Comparison of ENCODE assay signal across 29 mouse cellular contexts in the genomic region with DNA sequence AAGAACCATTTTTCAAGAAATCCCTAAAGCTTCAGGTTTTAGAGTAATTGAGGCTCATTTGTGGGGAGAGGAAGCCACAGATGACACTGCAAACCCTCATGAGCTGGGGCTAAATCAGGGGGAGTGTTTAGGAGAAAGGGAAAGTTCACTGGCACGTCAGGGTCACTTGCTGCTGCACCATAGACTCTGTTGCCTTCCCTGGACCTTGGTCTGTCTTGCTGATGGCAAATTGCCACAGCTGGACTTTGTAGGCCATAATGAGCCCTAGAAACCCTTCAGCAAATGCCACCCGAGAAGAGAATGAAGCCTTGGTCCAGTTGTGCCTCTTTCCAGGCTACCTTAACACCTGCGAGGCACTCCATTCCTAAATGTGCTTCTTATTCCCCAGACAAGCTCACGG.
DNase-seq lines count a peak whose midpoint lies in the region; ATAC-seq and TF ChIP-seq lines count a peak whose summit lies in the region.
"Had no signal": no experiment of that assay in that cellular context is flagged by ENCODE, and none has a peak within 500 bp of the region (broad histone marks: within the 10 kb centered on the region; RNA-seq: fewer than 3 reads in every experiment).

No protein-coding gene starts in this region.

- H3K79me2 ChIP-seq in liver, adult 2 months (ENCODE audit: control insufficient read depth, insufficient read depth, low read length) = no peaks in the 10 kb centered on the region

- peaks cover 2% of the 10 kb centered on the region; the same call in 1 of the 2 replicates for H3K4me1 ChIP-seq in kidney, adult 2 months (ENCODE audit: control insufficient read depth, insufficient read depth, low read length)
- 0 out of 2 replicates have a peak, but pooled peaks cover 5% of the 10 kb centered on the region for H3K4me1 ChIP-seq in kidney, embryonic 14.5 days (ENCODE audit: control insufficient read depth, insufficient read depth, low read length)
- peaks cover 6% of the 10 kb centered on the region; the same call in 1 of the 2 replicates for H3K4me1 ChIP-seq in liver, adult 2 months (ENCODE audit: control insufficient read depth, insufficient read depth, low read length)
- no peaks in the 10 kb centered on the region for H3K4me1 ChIP-seq in liver, embryonic 12.5 days
- H3K4me1 ChIP-seq: embryonic facial prominence, embryonic 15.5 days; midbrain, embryonic 10.5 days had no signal

- no peaks in the 10 kb centered on the region for H3K36me3 ChIP-seq in kidney, adult 2 months (ENCODE audit: control insufficient read depth, insufficient read depth, low read length)
- no peaks in the 10 kb centered on the region for H3K36me3 ChIP-seq in kidney, embryonic 14.5 days (ENCODE audit: control insufficient read depth, insufficient read depth, low read length)
- no peaks in the 10 kb centered on the region for H3K36me3 ChIP-seq in liver, adult 2 months (ENCODE audit: control insufficient read depth, insufficient read depth, low read length)
- no peaks in the 10 kb centered on the region for H3K36me3 ChIP-seq in liver, embryonic 12.5 days
- H3K36me3 ChIP-seq: embryonic facial prominence, embryonic 10.5 days; embryonic facial prominence, embryonic 15.5 days; forebrain, embryonic 12.5 days; G1E; heart, embryonic 13.5 days; limb, embryonic 12.5 days; lung, embryonic 15.5 days; midbrain, embryonic 10.5 days; midbrain, embryonic 15.5 days; neural tube, embryonic 15.5 days had no signal

- no peak overlapping the region for H3K4me3 ChIP-seq in kidney, adult 2 months (ENCODE audit: insufficient read depth, low read depth, low read length)
- H3K4me3 ChIP-seq in kidney, embryonic 14.5 days (ENCODE audit: low read length) = no peak overlapping the region
- H3K4me3 ChIP-seq in liver, adult 2 months (ENCODE audit: insufficient read depth, low read depth, low read length) = no peak overlapping the region
- no peak overlapping the region for H3K4me3 ChIP-seq in liver, embryonic 12.5 days
- H3K4me3 ChIP-seq: embryonic facial prominence, embryonic 10.5 days; embryonic facial prominence, embryonic 15.5 days; forebrain, embryonic 12.5 days; heart, embryonic 13.5 days; limb, embryonic 12.5 days; lung, embryonic 15.5 days; midbrain, embryonic 10.5 days; midbrain, embryonic 15.5 days; neural tube, embryonic 15.5 days had no signal

- no peak overlapping the region for H3K4me2 ChIP-seq in kidney, embryonic 14.5 days (replicated peaks; ENCODE audit: low read depth, low read length)
- no peak overlapping the region for H3K4me2 ChIP-seq in liver, embryonic 12.5 days
- H3K4me2 ChIP-seq: embryonic facial prominence, embryonic 15.5 days; forebrain, embryonic 12.5 days; heart, embryonic 13.5 days; hindbrain, embryonic 14.5 days; limb, embryonic 12.5 days; lung, embryonic 15.5 days; midbrain, embryonic 15.5 days; neural tube, embryonic 15.5 days had no signal

- no peak for TF ChIP-seq CTCF in kidney, adult 2 months (conservative IDR thresholded peaks at IDR 0.05; ENCODE audit: insufficient read depth, insufficient read length, low read depth, low read length)
- TF ChIP-seq CTCF in liver, adult 2 months (IDR thresholded peaks at IDR 0.05; ENCODE audit: low read depth, low read length) = no peak

- ATAC-seq in kidney, embryonic 14.5 days (ENCODE audit: low FRiP score, low TSS enrichment) = no peak
- no peak for ATAC-seq in liver, embryonic 12.5 days
- ATAC-seq: forebrain, postnatal 0 days; intestine, postnatal 0 days; midbrain, embryonic 15.5 days; Patski had no signal

- no peaks in the 10 kb centered on the region for H3K9me3 ChIP-seq in kidney, embryonic 14.5 days (ENCODE audit: control insufficient read depth, low read length)
- H3K9me3 ChIP-seq in liver, embryonic 12.5 days (replicated peaks) = no peaks in the 10 kb centered on the region
- H3K9me3 ChIP-seq: embryonic facial prominence, embryonic 10.5 days; embryonic facial prominence, embryonic 15.5 days; forebrain, embryonic 12.5 days; G1E; heart, embryonic 13.5 days; limb, embryonic 12.5 days; lung, embryonic 15.5 days; midbrain, embryonic 10.5 days; midbrain, embryonic 15.5 days; neural tube, embryonic 15.5 days had no signal

- TF ChIP-seq POLR2A in kidney, adult 2 months (IDR thresholded peaks at IDR 0.05; ENCODE audit: low read depth, low read length) = no peak
- TF ChIP-seq POLR2A in liver, adult 2 months (IDR thresholded peaks at IDR 0.05; ENCODE audit: extremely low read depth, insufficient read depth, low read length) = no peak

- no peak overlapping the region for H3K9ac ChIP-seq in kidney, embryonic 14.5 days (ENCODE audit: low read depth, low read length)
- no peak overlapping the region for H3K9ac ChIP-seq in liver, adult 2 months (ENCODE audit: low read depth, low read length)
- H3K9ac ChIP-seq in liver, embryonic 12.5 days = no peak overlapping the region
- H3K9ac ChIP-seq: embryonic facial prominence, embryonic 15.5 days; forebrain, embryonic 12.5 days; forebrain, postnatal 0 days; heart, embryonic 13.5 days; hindbrain, embryonic 14.5 days; limb, embryonic 12.5 days; liver, embryonic 14.5 days; lung, embryonic 15.5 days; midbrain, embryonic 15.5 days; neural tube, embryonic 15.5 days had no signal

- WGBS in kidney, adult 2 months = 75% methylated on average over 4 of the region's 4 CpGs
- WGBS in kidney, embryonic 14.5 days = 78% methylated on average over 4 of the region's 4 CpGs
- WGBS in liver, adult 2 months = 54% methylated on average over 4 of the region's 4 CpGs
- 62% methylated on average over 4 of the region's 4 CpGs for WGBS in liver, embryonic 12.5 days (ENCODE audit: insufficient replicate concordance)

- H3K27ac ChIP-seq in kidney, adult 2 months (ENCODE audit: insufficient read depth, low read depth, low read length) = no peak overlapping the region
- H3K27ac ChIP-seq in kidney, embryonic 14.5 days (ENCODE audit: low read depth, low read length) = no peak overlapping the region
- H3K27ac ChIP-seq in liver, adult 2 months (replicated peaks; ENCODE audit: insufficient read depth, low read depth, low read length) = no peak overlapping the region
- no peak overlapping the region for H3K27ac ChIP-seq in liver, embryonic 12.5 days
- H3K27ac ChIP-seq: embryonic facial prominence, embryonic 10.5 days; embryonic facial prominence, embryonic 15.5 days; forebrain, embryonic 12.5 days; heart, embryonic 13.5 days; hindbrain, embryonic 14.5 days; limb, embryonic 12.5 days; liver, embryonic 14.5 days; lung, embryonic 15.5 days; midbrain, embryonic 10.5 days; midbrain, embryonic 15.5 days; neural tube, embryonic 15.5 days had no signal

- H3K27me3 ChIP-seq in kidney, adult 2 months (replicated peaks; ENCODE audit: control insufficient read depth, insufficient read depth, low read length) = no peaks in the 10 kb centered on the region
- no peaks in the 10 kb centered on the region for H3K27me3 ChIP-seq in kidney, embryonic 14.5 days (ENCODE audit: control insufficient read depth, insufficient read depth, low read length)
- no peaks in the 10 kb centered on the region for H3K27me3 ChIP-seq in liver, adult 2 months (ENCODE audit: control insufficient read depth, insufficient read depth, low read length)
- no peaks in the 10 kb centered on the region for H3K27me3 ChIP-seq in liver, embryonic 12.5 days (replicated peaks)
- H3K27me3 ChIP-seq: embryonic facial prominence, embryonic 15.5 days; forebrain, embryonic 12.5 days; limb, embryonic 12.5 days; lung, embryonic 15.5 days; midbrain, embryonic 15.5 days; neural tube, embryonic 15.5 days; Patski had no signal

- DNase-seq in kidney, adult 2 months = peak; percentile 70
- peak; percentile 84 for DNase-seq in liver, adult 2 months (ENCODE audit: extremely low read depth, low read depth, low spot score)
- DNase-seq in adrenal gland, adult 2 months = peak; percentile 67
- peak; percentile 68 to 74 for DNase-seq in adrenal gland, postnatal 36 days
- DNase-seq in MN1 (ENCODE audit: low spot score) = no peak
- DNase-seq: cerebellum, adult 2 months; cerebellum, postnatal 14 days; forebrain, postnatal 0 days; gastrocnemius, postnatal 10 days; heart, postnatal 10 days; right cerebral cortex, adult 18-20 months; spleen, adult 18-20 months; thymus, postnatal 14 days had no signal
